Mouse (Mus musculus) embryo, embryonic 10.5 days (tissue): Measurements from ENCODE around the gene 4930404N11Rik.
A peak's percentile ranks its signal among the peaks of the same experiment; 100 is the strongest.

Source experiments
- DNase-seq: peaks from one replicate; pipeline ENCODE4 v3.0.0-alpha.2; 2015; ENCODE audit warnings: low spot score

4930404N11Rik gene

GRCm38 (mm10) chr10:81328386-81328785, 37.2 kb downstream of the 4930404N11Rik start, which contains the start of gene Tbxa2r:
TSS of gene Tbxa2r (plus strand) at chr10:81328731.
- DNase-seq, result no peak

- DNase-seq, result no peak
These were observed 37.7 kb downstream of the 4930404N11Rik start for GRCm38 (mm10) chr10:81327959-81328358.

GRCm38 (mm10) chr10:81326858-81327257, 38.8 kb downstream of the 4930404N11Rik start:
- DNase-seq, result no peak

GRCm38 (mm10) chr10:81325781-81326180, 39.8 kb downstream of the 4930404N11Rik start:
- no peak for DNase-seq

DNA sequence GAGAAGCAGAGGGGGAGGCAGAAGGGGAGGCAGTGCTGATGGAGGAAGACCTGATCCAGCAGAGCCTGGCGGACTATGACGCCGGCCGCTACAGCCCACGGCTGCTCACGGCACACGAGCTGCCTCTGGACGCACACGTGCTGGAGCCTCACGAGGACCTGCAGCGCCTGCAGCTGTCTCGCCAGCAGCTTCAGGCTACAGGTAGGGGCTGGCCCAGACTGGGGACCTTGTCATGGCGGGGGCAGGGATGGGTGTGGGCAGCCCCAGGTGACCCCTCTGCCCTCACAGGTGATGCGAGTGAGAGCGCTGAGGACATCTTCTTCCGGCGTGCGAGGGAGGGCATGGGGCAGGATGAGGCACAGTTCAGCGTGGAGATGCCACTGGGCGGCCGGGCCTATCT, 40.4 kb downstream of the 4930404N11Rik start:
- no peak for DNase-seq

DNA sequence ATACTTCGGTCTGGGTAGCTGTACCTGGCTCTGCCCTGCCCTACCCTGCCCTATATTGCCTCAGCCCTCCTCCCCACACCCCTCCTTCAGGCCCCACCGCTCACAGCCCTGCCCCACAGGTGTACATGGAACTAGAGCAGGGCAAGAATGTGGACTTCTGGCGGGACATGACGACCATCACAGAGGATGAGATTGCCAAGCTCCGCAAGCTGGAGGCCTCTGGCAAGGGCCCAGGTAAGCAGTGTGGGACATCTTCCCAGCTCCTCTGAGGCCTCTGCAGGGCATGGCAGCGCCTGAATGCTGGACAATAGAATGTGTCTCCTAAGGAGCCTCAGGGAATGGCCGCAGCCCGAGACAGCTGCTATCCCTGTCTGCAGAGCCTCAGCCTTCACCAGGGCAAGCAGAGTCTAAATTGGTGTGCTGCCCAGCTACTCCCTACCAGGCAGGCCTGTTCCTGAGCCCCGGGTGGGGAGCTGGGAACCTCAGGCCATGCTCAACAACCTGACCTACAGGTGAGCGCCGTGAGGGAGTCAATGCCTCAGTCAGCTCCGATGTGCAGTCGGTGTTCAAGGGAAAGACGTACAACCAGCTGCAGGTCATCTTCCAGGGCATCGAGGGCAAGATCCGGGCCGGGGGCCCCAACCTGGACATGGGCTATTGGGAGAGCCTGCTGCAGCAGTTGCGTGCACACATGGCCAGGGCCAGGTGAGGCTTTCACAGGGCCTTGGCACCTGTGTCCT, 41.7 kb downstream of the 4930404N11Rik start:
- no peak for DNase-seq

DNA sequence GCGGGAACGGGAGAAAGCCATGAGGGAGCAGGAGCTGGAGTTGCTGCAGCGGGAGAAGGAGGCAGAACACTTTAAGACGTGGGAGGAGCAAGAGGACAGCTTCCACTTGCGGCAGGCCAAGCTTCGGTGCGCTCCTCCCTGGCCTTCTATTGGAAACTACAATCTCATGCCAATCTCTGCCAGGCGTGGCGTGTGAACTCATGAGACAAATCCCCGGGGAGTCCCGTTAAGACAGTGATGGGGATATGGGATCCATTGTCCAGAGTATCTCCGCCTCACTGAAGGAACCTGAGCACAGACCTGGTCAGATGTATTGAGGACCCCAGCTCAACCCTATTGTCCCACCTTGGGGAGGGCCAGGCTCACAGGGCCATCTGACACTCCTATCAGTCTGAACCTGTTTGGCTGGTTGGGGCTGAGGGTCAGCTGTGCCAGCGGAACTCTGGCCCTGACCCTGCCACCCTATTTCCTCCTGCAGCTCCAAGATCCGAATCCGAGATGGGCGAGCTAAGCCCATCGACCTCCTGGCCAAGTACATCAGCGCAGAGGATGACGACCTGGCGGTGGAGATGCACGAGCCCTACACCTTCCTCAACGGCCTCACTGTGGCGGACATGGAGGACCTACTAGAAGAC, 42.4 kb downstream of the 4930404N11Rik start:
- no peak for DNase-seq

DNA sequence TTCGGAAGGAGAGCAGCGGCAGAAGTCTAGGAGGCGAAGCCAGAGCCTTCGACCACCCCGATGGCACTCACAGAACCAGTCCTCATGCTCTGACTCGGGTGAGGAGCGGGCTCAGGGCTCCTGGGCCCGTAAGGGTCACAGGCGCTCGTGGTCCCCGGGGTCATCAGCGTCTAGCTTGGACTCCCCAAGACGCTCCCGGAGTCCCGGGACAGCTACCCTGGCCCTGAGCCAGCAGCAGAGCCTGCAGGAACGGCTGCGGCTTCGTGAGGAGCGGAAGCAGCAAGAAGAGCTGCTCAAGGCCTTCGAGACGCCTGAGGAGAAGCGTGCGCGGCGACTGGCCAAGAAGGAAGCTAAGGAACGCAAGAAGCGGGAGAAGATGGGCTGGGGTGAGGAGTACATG, 43.2 kb downstream of the 4930404N11Rik start:
- DNase-seq, result no peak

DNA sequence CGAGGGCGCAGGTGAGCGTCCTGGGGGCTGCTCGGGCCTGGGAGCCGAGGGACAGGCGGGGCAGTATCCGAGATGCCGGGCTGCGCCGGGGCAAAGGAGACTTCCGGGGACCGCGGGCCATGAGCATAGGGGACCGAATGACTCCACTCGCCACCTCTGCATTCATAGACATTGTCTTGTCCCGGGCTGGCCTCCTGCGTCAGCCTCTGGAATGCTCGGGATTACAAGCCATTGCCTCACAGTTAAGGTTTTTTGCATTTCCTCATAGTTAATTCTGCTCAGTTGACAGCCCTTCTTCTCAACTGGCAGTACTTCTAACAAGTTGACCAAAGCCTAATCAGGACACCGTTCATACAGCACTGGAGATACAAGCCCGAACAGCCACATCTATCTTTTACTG, 44.2 kb downstream of the 4930404N11Rik start:
- DNase-seq, result no peak

- peak; percentile 100 for DNase-seq
These were observed 44.9 kb downstream of the 4930404N11Rik start, which contains the start of gene Cactin for GRCm38 (mm10) chr10:81320550-81321347. TSS of gene Cactin (plus strand) at chr10:81321103.

DNA sequence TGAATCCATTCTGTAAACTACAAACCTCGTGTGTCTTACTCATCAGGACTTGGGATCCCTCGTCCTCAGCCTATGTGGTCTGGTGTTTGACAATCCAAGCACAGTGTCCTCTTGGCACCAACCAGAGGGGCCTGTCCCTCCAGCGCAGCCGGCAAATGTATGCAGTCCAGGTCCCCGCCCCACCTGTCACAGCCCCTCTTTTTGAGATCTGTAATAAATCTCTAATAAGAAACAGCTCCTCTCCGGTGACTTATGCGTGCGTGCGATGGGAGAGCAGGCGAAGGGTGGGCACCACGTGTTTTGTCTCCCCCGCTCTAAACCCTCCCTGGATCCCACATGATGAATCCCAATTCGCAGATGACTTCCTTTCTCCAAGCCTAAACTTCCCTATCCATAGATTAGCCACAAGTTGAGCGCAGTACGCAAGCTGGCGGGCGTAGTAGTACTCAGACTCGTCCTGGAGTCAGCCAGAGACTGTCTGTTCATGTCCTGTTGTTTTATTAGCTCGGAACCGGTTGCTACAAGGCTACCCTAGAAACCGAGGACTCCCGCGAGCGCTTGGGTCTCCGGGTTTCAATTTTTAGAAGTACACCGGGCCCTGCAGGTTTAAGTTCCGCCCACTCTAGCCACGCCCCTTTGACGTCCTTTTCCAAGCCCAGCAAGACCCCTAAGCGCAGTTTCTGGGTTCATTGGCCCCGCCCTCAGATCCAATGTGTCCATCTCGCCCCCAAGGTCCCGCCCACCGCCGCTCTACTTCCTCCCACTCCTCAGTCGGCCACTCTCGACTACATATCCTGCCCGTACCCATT, 45.7 kb downstream of the 4930404N11Rik start:
- peak; percentile 100 for DNase-seq

DNA sequence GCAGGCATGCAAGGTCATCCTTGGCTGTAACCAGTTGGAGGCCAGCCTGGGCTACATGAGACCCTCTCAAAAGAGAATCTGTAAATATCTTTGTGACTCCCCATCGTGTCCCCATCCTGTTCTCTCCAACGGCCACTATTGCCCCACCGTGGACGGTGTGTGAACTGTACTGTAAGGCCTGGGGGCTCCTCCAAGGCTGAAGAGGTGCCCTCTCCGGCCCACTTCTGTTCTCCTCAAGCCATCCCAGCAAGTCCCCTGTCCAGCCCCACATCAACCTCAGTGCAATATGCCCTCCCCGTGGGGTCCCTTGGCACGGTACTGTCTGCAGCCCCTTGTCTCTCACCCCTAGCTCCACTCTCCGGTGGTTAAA, 46.3 kb downstream of the 4930404N11Rik start:
- DNase-seq, result no peak

DNA sequence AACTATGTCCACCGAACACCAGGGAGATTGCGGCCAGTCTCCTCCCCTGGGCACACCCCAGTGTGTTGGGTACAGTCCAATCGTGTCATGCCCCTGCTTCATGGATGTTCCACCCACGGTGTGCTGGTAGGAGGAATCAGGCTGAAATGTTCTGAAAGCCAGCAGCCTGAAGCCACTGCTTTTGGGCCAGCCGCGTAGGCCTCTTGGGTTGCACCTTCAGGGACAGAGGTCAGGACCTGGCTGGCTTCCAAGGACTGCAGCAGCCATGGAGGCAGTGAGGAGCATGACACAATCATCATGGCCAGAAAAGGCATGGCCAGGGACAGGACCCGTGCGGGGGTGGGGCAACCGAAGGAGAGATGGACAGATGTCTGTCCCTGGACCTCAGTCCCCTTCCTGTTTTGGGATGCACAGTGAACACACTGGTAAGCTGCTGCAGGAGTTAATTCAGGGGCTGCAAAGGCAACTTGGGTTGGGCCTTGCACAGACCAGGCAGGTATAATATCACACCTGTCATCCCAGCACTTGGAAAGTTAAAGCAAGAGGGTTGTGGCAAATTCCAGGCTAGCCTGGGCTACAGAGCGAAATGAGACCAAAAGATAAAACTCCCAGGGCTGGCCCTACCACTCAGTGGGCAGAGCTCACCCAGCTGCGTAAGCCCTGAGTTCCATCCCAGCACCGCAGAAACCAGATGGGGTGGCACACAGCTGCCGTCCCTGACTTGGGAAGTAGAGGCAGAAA, 46.9 kb downstream of the 4930404N11Rik start:
- DNase-seq, result no peak

DNA sequence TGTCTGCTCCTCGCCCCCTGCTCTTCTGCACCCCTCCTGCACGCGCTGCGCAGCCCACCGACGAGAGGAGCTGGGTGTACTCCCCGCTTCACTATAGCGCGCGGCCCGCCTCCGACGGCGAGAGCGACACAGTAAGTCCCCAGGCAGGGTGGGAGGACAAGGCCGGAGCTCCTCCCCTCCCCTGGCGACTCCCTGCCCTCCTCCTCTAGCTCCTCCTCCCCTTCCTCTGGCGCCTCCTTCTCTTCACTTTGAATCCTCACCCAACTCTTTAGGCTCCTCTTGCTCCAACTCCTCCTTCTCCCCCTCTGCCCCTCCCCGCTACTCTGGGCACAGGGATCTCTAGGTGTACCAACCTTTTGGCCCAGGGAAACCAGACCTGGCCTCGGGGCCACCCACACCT, 48.3 kb downstream of the 4930404N11Rik start:
- DNase-seq, result peak; percentile 63

GRCm38 (mm10) chr10:81316338-81317060, 49.1 kb downstream of the 4930404N11Rik start:
- DNase-seq, result no peak

DNA sequence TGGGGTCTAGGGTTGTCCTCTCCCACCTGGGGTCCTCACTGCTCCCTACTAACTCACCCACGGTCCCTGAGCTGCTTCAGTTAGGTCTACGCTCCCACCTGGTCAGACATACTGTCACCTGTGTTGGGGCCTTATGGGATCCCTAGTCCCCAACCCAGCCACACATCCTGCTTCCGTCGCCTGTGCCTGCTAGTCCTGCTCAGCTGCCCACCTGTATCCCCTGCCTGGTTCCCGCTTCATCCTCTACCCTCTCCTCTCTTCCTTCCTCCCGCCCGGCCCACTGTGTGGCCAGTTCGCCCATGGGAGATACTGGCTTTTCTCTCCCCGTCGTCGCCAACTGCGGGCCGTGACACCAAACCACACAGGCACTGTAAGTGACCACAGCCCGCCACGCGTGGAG, 50.0 kb downstream of the 4930404N11Rik start:
- DNase-seq, result no peak

- DNase-seq, result no peak
These were observed 51.4 kb downstream of the 4930404N11Rik start for GRCm38 (mm10) chr10:81314201-81314600.

DNA sequence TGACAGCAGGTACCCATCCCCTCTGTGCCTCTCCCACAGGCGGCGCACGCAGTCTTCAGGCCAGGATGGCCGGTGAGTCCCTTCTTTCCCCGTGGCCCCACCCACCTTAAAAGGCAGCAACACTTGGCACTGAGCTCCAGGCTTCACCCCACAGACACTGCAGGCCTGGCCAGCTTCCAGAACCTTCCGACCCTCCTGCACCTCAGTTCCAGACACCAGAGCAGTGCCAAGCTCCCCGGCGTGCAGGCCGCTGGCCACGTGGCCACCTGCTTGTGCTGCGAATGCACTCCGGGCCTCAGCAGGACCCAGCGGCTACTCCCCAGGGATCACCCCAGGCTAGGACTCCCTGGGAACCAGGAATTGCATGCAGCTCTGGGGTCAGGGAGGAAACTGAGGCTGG, 52.0 kb downstream of the 4930404N11Rik start:
- no peak for DNase-seq
